Mouse (Mus musculus) c-Kit-negative CD71-positive TER-119-positive erythroid progenitor cells, embryonic 14.5 days (primary cell): ENCODE data around the gene Mgst2.

Source experiments
- DNase-seq: peaks from one replicate; pipeline ENCODE4 v3.0.0-alpha.2; 2013; ENCODE audit warnings: low read depth, low spot score

The Mgst2 gene

GRCm38 (mm10) chr3:51701281-51701751, 41.2 kb downstream of the Mgst2 start:
- DNase-seq = no peak

GRCm38 (mm10) chr3:51701950-51702349, 41.8 kb downstream of the Mgst2 start:
- DNase-seq = no peak

GRCm38 (mm10) chr3:51702701-51703286, 42.6 kb downstream of the Mgst2 start:
- no peak for DNase-seq

GRCm38 (mm10) chr3:51703478-51703877, 43.3 kb downstream of the Mgst2 start:
- no peak for DNase-seq

- DNase-seq = peak; percentile 35
These were observed 45.1 kb downstream of the Mgst2 start for GRCm38 (mm10) chr3:51705220-51705619.

GRCm38 (mm10) chr3:51708375-51708745, 48.2 kb downstream of the Mgst2 start:
- no peak for DNase-seq

- DNase-seq = no peak
These were observed 48.7 kb downstream of the Mgst2 start for GRCm38 (mm10) chr3:51708746-51709411.

GRCm38 (mm10) chr3:51712382-51712781, 52.2 kb downstream of the Mgst2 start:
- no peak for DNase-seq

- no peak for DNase-seq
These were observed 53.1 kb downstream of the Mgst2 start for GRCm38 (mm10) chr3:51713233-51713632.

- DNase-seq = no peak
These were observed 54.3 kb downstream of the Mgst2 start for GRCm38 (mm10) chr3:51714469-51714868.

GRCm38 (mm10) chr3:51717455-51717854, 57.3 kb downstream of the Mgst2 start:
- DNase-seq = no peak

GRCm38 (mm10) chr3:51717909-51718308, 57.7 kb downstream of the Mgst2 start:
- no peak for DNase-seq

- DNase-seq = no peak
These were observed 59.2 kb downstream of the Mgst2 start for GRCm38 (mm10) chr3:51719373-51719772.

- DNase-seq = no peak
These were observed 59.8 kb downstream of the Mgst2 start for GRCm38 (mm10) chr3:51719982-51720381.

- no peak for DNase-seq
These were observed 66.1 kb downstream of the Mgst2 start for GRCm38 (mm10) chr3:51726257-51726656.

- no peak for DNase-seq
These were observed 67.3 kb downstream of the Mgst2 start for GRCm38 (mm10) chr3:51727487-51727886.

- DNase-seq = peak; percentile 22
These were observed 67.8 kb downstream of the Mgst2 start for GRCm38 (mm10) chr3:51727968-51728367.

GRCm38 (mm10) chr3:51728456-51728855, 68.3 kb downstream of the Mgst2 start:
- peak; percentile 48 for DNase-seq

- DNase-seq = no peak
These were observed 69.2 kb downstream of the Mgst2 start for GRCm38 (mm10) chr3:51729109-51729918.

GRCm38 (mm10) chr3:51730662-51731061, 70.5 kb downstream of the Mgst2 start:
- no peak for DNase-seq

- no peak for DNase-seq
These were observed 71.9 kb downstream of the Mgst2 start for GRCm38 (mm10) chr3:51731949-51732636.
